Mouse (Mus musculus) midbrain, embryonic 11.5 days (tissue): ENCODE results near the gene Dock8. TPM values are rescaled to one million over a fixed set of nuclear protein-coding genes. Genes with fewer than 3 reads are reported as not detected.

Experiments
- ATAC-seq: fragments of 200-750 bp; cut with Nextera tagmentation; 2 replicates; pipeline ENCODE4 v1.8.0; 2017; ENCODE audit warnings: moderate TSS enrichment, moderate library complexity; ENCODE audit not compliant: low FRiP score
- DNase-seq: peaks from one replicate; pipeline ENCODE4 v3.0.0; 2015; ENCODE audit warnings: low spot score; ENCODE audit errors: missing footprints
- H3K27ac ChIP-seq: fragments of 300-500 bp; sonication (generic); 2 replicates; pipeline ENCODE4 v1.5.1; 2014; ENCODE audit warnings: low read depth, low read length
- H3K27me3 ChIP-seq: fragments of 300-500 bp; sonication (generic); 2 replicates; pipeline ENCODE4 v1.6.1; 2014; ENCODE audit warnings: mild to moderate bottlenecking, low read length, moderate library complexity, mixed read lengths; ENCODE audit not compliant: control insufficient read depth, insufficient read depth
- H3K36me3 ChIP-seq: fragments of 300-500 bp; sonication (generic); 2 replicates; pipeline ENCODE4 v1.6.1; 2014; ENCODE audit warnings: mild to moderate bottlenecking, low read length, moderate library complexity, mixed read lengths; ENCODE audit not compliant: control insufficient read depth, insufficient read depth
- H3K4me1 ChIP-seq: fragments of 300-500 bp; sonication (generic); 2 replicates; pipeline ENCODE4 v1.6.1; 2014; ENCODE audit warnings: low read length; ENCODE audit not compliant: control insufficient read depth, insufficient read depth
- H3K4me2 ChIP-seq: fragments of 300-500 bp; sonication (generic); 2 replicates; pipeline ENCODE4 v1.6.1; 2014; ENCODE audit warnings: mild to moderate bottlenecking, moderate library complexity
- H3K4me3 ChIP-seq: fragments of 300-500 bp; sonication (generic); 2 replicates; pipeline ENCODE4 v1.5.1; 2014; ENCODE audit warnings: low read depth, low read length
- H3K9ac ChIP-seq: fragments of 300-500 bp; sonication (generic); 2 replicates; pipeline ENCODE4 v1.6.1; 2014; ENCODE audit warnings: low read length
- H3K9me3 ChIP-seq: fragments of 300-500 bp; sonication (generic); 2 replicates; pipeline ENCODE4 v1.6.1; 2016; ENCODE audit warnings: low read length; ENCODE audit not compliant: control insufficient read depth
- WGBS: fragments of 180-500 bp; shearing (Covaris S2); extraction: QIAGEN DNeasy Blood & Tissue Kit; methylation state at CpG from one replicate; pipeline ENCODE4 v1.1.7; 2014; 5-methylcytosine and 5-hydroxymethylcytosine counted together
- polyA plus RNA-seq: library from polyadenylated mRNA; unstranded; fragments of >200 nt; fragmentation: Nextera tagmentation; extraction: Ambion mirVana; gene quantifications from 2 replicates; pipeline ENCODE4 v1.2.1, GENCODE M21; 2014

Dock8 gene
- polyA plus RNA-seq, 1 experiment from 2014 or later: 1.7 TPM

DNA sequence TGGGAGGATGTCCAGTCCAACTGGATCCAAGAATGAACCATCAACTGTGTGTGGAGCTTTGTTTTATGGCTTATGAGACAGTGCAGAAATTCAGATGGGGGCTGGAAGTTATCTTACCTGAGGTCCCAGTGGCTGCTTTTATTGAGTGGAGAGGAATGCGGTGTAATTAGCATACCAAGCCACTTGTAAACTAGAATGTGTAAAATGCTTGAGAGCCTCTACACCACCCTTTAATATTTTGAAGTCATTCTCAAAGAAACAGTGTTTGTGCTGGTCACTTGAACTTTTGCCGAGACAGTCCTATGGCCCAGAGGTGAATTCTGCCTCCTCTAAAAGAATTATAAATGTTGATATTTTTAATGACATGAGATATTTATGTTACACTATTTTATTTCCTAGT, 83.5 kb downstream of the Dock8 start:
- Histone ChIP-seq H3K9me3 (no peaks in the 10 kb centered on the region), H3K4me3 (no peak overlapping the region), H3K9ac (no peak overlapping the region), H3K27me3 (no peaks in the 10 kb centered on the region), H3K36me3 (no peaks in the 10 kb centered on the region), H3K4me2 (no peak overlapping the region), H3K27ac (no peak overlapping the region), H3K4me1 (no peaks in the 10 kb centered on the region)
- 83% methylated on average over 2 of the region's 2 CpGs for WGBS
- no peak for ATAC-seq
- no peak for DNase-seq

DNA sequence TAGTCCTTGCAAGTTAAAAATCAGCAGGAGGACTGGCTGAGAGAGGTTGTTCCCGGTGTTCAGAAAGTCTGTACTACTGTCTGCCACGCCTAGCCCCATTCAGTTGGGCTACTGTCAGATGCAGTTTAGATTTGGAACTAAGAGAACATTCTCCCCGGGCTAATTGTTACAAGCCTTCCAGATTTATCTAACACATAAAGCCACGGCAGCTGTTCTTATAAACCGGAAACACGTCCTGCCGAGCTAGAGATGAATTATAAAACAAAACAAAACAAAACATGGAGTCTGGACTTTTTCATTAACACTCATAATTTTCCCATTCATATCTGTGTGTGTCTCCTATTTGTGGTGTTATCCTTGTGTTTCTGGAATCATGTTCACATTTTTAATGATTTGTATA, 87.8 kb downstream of the Dock8 start:
- H3K4me1 ChIP-seq: no peaks in the 10 kb centered on the region
- no peak for DNase-seq
- 86% methylated on average over 7 of the region's 7 CpGs for WGBS

DNA sequence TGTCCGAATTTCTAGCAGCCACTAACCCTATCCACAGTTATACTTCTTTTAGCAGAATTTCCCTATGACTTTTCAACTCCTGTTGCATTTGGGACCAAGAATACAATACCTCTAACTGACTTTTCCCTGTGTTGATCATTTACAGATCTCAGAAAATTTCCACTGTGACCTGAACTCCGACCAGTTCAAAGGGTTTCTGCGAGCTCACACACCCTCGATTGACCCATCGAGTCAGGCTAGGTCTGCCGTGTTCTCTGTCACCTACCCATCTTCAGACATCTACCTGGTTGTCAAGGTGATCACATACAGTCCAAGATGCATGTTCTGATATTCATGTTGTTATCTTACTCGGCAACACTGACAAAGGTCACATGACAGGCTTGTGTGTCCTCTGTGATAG, 90.4 kb downstream of the Dock8 start:
- no peaks in the 10 kb centered on the region for H3K9me3 ChIP-seq
- DNase-seq (no peak), ATAC-seq (no peak)
- no peak overlapping the region for H3K27ac ChIP-seq
- H3K36me3 ChIP-seq: no peaks in the 10 kb centered on the region
- H3K4me1 ChIP-seq: no peaks in the 10 kb centered on the region
- H3K4me2 ChIP-seq: no peak overlapping the region
- H3K27me3 ChIP-seq: no peaks in the 10 kb centered on the region
- no peak overlapping the region for H3K4me3 ChIP-seq
- H3K9ac ChIP-seq: no peak overlapping the region
- 92% methylated on average over 7 of the region's 7 CpGs for WGBS

More for the DNA sequence above, 87.8 kb downstream of the Dock8 start:
- Histone ChIP-seq H3K27ac (no peak overlapping the region), H3K27me3 (no peaks in the 10 kb centered on the region), H3K36me3 (no peaks in the 10 kb centered on the region), H3K4me3 (no peak overlapping the region), H3K9ac (no peak overlapping the region), H3K4me2 (no peak overlapping the region), H3K9me3 (no peaks in the 10 kb centered on the region)
- ATAC-seq: no peak

- no peaks in the 10 kb centered on the region for H3K27me3 ChIP-seq
- H3K9me3 ChIP-seq: no peaks in the 10 kb centered on the region
- ATAC-seq (no peak), DNase-seq (no peak)
- no peak overlapping the region for H3K4me3 ChIP-seq
- no peak overlapping the region for H3K4me2 ChIP-seq
- 74% methylated on average over 3 of the region's 3 CpGs for WGBS
- H3K9ac ChIP-seq: no peak overlapping the region
- H3K4me1 ChIP-seq: no peaks in the 10 kb centered on the region
- H3K36me3 ChIP-seq: no peaks in the 10 kb centered on the region
- no peak overlapping the region for H3K27ac ChIP-seq
Measured at GRCm38 (mm10) chr19:25095135-25095534, 95.8 kb downstream of the Dock8 start.

DNA sequence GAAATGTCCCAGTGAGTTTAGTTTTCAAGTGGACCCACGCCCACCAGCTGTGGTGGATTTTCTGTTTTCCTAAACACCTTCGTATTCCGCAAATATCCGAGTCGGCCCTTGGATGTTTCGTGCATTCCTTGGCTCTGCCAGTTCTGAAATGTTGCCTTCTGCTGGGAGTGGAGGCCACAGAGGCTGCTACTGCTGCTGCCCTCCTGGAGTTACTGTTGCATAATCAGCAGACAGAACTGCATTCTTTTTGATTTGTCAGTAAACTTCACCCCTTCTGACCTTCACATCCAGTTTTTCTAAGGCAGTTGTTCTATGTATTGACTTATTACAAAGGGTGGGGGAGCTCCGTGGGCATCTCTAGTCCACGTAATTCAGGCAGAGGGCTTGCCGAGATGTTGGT, 97.0 kb downstream of the Dock8 start:
- no peak overlapping the region for H3K9ac ChIP-seq
- H3K9me3 ChIP-seq: no peaks in the 10 kb centered on the region
- no peaks in the 10 kb centered on the region for H3K27me3 ChIP-seq
- no peak overlapping the region for H3K4me2 ChIP-seq
- DNase-seq (no peak), ATAC-seq (no peak)
- H3K36me3 ChIP-seq: no peaks in the 10 kb centered on the region
- no peak overlapping the region for H3K4me3 ChIP-seq
- 82% methylated on average over 9 of the region's 9 CpGs for WGBS
- H3K27ac ChIP-seq: no peak overlapping the region
- H3K4me1 ChIP-seq: no peaks in the 10 kb centered on the region

DNA sequence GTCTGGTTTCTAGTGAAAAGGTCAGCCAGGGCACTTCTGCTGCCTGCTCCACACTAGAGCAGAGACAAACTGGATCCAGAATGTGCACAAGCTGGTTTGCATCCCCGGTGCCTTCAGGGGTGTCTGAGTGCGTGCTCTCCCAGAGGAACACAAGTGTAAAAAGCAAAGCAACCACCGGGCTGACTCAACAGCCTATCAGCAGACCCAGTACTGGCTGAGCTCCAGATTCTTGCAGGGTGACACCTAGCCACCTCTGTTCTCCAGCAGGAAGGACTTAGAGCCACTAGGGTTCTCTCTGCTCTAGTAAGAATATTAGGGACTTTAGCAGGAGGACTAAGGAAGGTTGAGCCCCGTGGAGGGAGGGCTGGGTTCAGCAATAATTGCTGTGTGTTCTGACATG, 97.7 kb downstream of the Dock8 start:
- no peaks in the 10 kb centered on the region for H3K9me3 ChIP-seq
- no peaks in the 10 kb centered on the region for H3K27me3 ChIP-seq
- ATAC-seq (no peak), DNase-seq (no peak)
- no peak overlapping the region for H3K4me2 ChIP-seq
- H3K4me1 ChIP-seq: no peaks in the 10 kb centered on the region
- 79% methylated on average over 4 of the region's 4 CpGs for WGBS
- no peak overlapping the region for H3K4me3 ChIP-seq
- no peak overlapping the region for H3K9ac ChIP-seq
- no peak overlapping the region for H3K27ac ChIP-seq
- H3K36me3 ChIP-seq: no peaks in the 10 kb centered on the region

DNA sequence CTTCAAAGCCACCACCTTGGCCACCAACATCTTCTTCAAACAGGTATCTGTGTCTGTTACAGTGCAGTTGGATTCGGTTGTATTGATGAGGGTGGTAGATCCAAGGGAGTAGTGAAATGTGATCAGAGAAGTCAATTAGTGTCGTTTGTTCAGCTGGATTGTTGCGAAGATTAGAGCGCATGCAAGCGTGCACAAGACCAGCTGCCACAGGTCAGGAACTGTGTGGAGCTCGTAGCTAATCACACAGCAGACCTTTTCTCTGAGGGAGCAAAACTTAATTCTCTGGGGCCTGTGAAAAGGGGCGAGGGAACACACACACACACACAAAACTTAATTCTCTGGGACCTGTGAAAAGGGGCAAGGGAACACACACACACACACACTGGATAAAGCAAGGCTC, 98.2 kb downstream of the Dock8 start:
- H3K27ac ChIP-seq: no peak overlapping the region
- no peak overlapping the region for H3K9ac ChIP-seq
- no peaks in the 10 kb centered on the region for H3K27me3 ChIP-seq
- no peak for DNase-seq
- 54% methylated on average over 7 of the region's 7 CpGs for WGBS
- no peaks in the 10 kb centered on the region for H3K4me1 ChIP-seq
- H3K4me2 ChIP-seq: no peak overlapping the region
- no peak for ATAC-seq
- H3K9me3 ChIP-seq: no peaks in the 10 kb centered on the region
- no peak overlapping the region for H3K4me3 ChIP-seq
- no peaks in the 10 kb centered on the region for H3K36me3 ChIP-seq

DNA sequence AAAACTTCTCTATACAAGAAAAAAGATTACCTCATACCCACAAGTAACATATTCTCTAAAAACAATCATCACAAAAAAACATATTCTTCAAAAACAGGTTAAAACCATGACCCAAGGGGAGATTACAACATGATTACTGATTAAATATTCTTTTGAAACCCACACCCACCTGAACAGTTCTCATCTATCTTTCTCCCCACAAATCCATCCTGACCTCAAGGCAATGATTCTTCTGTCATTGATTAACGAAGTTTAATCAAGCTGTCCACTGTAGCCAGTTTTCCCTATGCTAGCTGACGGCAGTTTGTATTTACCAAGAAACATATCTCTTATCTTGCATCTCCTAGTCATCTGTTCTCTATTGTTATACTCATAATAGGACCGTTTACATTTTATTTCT, 98.6 kb downstream of the Dock8 start:
- H3K36me3 ChIP-seq: no peaks in the 10 kb centered on the region
- no peak overlapping the region for H3K27ac ChIP-seq
- no peaks in the 10 kb centered on the region for H3K27me3 ChIP-seq
- WGBS: 83% methylated on average over 3 of the region's 3 CpGs
- DNase-seq: no peak
- no peak overlapping the region for H3K9ac ChIP-seq
- H3K9me3 ChIP-seq: no peaks in the 10 kb centered on the region
- H3K4me3 ChIP-seq: no peak overlapping the region
- ATAC-seq: no peak
- H3K4me1 ChIP-seq: no peaks in the 10 kb centered on the region
- H3K4me2 ChIP-seq: no peak overlapping the region

DNA sequence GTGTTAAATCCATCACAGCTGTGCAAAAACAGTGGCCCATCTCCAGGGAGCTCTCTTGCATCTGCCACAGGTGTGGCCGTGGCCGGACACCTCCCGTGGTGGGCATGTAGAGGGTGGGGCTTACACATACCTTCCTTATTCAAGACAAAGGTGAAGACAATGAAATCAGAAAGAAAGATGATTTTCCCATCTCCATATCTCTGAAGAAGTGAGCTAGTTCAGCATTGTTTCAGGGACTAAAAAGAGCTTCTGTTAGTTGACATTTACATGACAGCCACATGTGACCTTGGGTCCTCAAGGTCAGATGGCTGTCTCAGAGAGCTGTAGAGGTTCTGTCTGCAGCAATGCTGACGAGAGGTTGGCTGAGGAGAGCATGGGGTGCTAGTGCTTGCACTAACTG, 99.6 kb downstream of the Dock8 start:
- Histone ChIP-seq H3K27me3 (no peaks in the 10 kb centered on the region), H3K27ac (no peak overlapping the region), H3K9ac (no peak overlapping the region), H3K36me3 (no peaks in the 10 kb centered on the region), H3K4me1 (no peaks in the 10 kb centered on the region), H3K4me3 (no peak overlapping the region), H3K4me2 (no peak overlapping the region), H3K9me3 (no peaks in the 10 kb centered on the region)
- DNase-seq: no peak
- WGBS: 89% methylated on average over 4 of the region's 4 CpGs
- ATAC-seq: no peak

DNA sequence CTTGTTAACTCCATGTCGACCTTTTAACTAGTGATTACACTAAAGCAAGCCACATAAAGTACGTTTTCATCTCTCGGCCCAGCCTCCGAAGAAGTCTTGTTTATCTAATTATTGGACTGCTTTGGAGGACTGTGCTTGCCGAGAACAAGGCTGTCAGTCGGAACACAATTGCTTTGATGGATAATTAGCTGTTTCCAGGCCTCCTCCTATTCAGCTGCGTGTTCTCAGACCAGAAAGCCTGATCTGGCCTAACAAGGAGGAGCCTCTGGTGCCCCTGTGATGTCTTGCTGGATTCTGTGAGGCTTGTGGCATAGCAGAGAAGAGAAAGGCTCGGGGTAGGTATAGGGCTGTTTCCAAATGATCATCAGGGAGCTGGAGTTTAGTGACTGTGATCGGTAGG, 106.3 kb downstream of the Dock8 start:
- H3K4me2 ChIP-seq: no peak overlapping the region
- no peak overlapping the region for H3K4me3 ChIP-seq
- H3K27me3 ChIP-seq: no peaks in the 10 kb centered on the region
- H3K9me3 ChIP-seq: no peaks in the 10 kb centered on the region
- DNase-seq: no peak
- no peaks in the 10 kb centered on the region for H3K4me1 ChIP-seq
- ATAC-seq: no peak
- H3K9ac ChIP-seq: no peak overlapping the region
- H3K27ac ChIP-seq: no peak overlapping the region
- H3K36me3 ChIP-seq: no peaks in the 10 kb centered on the region
- WGBS: 70% methylated on average over 9 of the region's 9 CpGs
